Mouse (Mus musculus): ENCODE data around the gene Srsf2. TPM values are rescaled to one million over a fixed set of nuclear protein-coding genes. Genes with fewer than 3 reads are reported as not detected.
"Not testable (repeated sequence)": the region's sequence is repeated elsewhere in the genome, so short reads cannot be mapped to it uniquely, and the experiment has no call there.

Srsf2 gene
- polyA plus RNA-seq, 1 experiment from 2014 or later, result 1,163 TPM

- no peaks in the 10 kb centered on the region for H3K9me3 ChIP-seq (replicated peaks; ENCODE audit: control insufficient read depth, low read length)
- no peak overlapping the region for H3K27ac ChIP-seq (replicated peaks; ENCODE audit: low read depth, low read length)
- ATAC-seq (replicated peaks; ENCODE audit: insufficient number of reproducible peaks, low FRiP score, low TSS enrichment, low read depth), result no peak
- no peaks in the 10 kb centered on the region for H3K27me3 ChIP-seq (ENCODE audit: control insufficient read depth, insufficient read depth, low read length)
- WGBS, result 93% methylated on average over 4 of the region's 4 CpGs
- no peaks in the 10 kb centered on the region; the same call in 1 of the 2 replicates for H3K4me1 ChIP-seq (ENCODE audit: control insufficient read depth, insufficient read depth, low read length)
- no peak overlapping the region for H3K4me3 ChIP-seq (ENCODE audit: low read depth, low read length)
- peaks cover 14% of the 10 kb centered on the region for H3K36me3 ChIP-seq (replicated peaks; ENCODE audit: control insufficient read depth, insufficient read depth, low read depth, low read length)
- H3K4me2 ChIP-seq (ENCODE audit: low read depth, low read length), result no peak overlapping the region
- no peak overlapping the region for H3K9ac ChIP-seq (replicated peaks; ENCODE audit: low read length)
- DNase-seq (ENCODE audit: low spot score), result no peak
Observed at GRCm38 (mm10) chr11:116836283-116836682, 16.6 kb downstream of the Srsf2 start.

GRCm38 (mm10) chr11:116834954-116835353, 17.9 kb downstream of the Srsf2 start:
- Histone ChIP-seq H3K4me1 (ENCODE audit: control insufficient read depth, insufficient read depth, low read length) (no peaks in the 10 kb centered on the region), H3K27me3 (ENCODE audit: control insufficient read depth, insufficient read depth, low read length) (no peaks in the 10 kb centered on the region), H3K4me2 (ENCODE audit: low read depth, low read length) (no peak overlapping the region), H3K9me3 (replicated peaks; ENCODE audit: control insufficient read depth, low read length) (no peaks in the 10 kb centered on the region), H3K27ac (replicated peaks; ENCODE audit: low read depth, low read length) (no peak overlapping the region), H3K36me3 (replicated peaks; ENCODE audit: control insufficient read depth, insufficient read depth, low read depth, low read length) (peaks cover 14% of the 10 kb centered on the region), H3K9ac (replicated peaks; ENCODE audit: low read length) (no peak overlapping the region), H3K4me3 (ENCODE audit: low read depth, low read length) (no peak overlapping the region)
- ATAC-seq (replicated peaks; ENCODE audit: insufficient number of reproducible peaks, low FRiP score, low TSS enrichment, low read depth) (no peak), DNase-seq (ENCODE audit: low spot score) (no peak)
- WGBS, result 96% methylated on average over 1 of the region's 1 CpGs

GRCm38 (mm10) chr11:116832172-116832685, 20.7 kb downstream of the Srsf2 start:
- DNase-seq (ENCODE audit: low spot score) (peak; percentile 71), ATAC-seq (replicated peaks; ENCODE audit: insufficient number of reproducible peaks, low FRiP score, low TSS enrichment, low read depth) (no peak)
- no peak overlapping the region for H3K27ac ChIP-seq (replicated peaks; ENCODE audit: low read depth, low read length)
- H3K4me2 ChIP-seq (ENCODE audit: low read depth, low read length), result no peak overlapping the region
- peaks cover 3% of the 10 kb centered on the region; the same call in 1 of the 2 replicates for H3K4me1 ChIP-seq (ENCODE audit: control insufficient read depth, insufficient read depth, low read length)
- no peak overlapping the region for H3K9ac ChIP-seq (replicated peaks; ENCODE audit: low read length)
- no peaks in the 10 kb centered on the region for H3K9me3 ChIP-seq (replicated peaks; ENCODE audit: control insufficient read depth, low read length)
- H3K27me3 ChIP-seq (ENCODE audit: control insufficient read depth, insufficient read depth, low read length), result no peaks in the 10 kb centered on the region
- 23% methylated on average over 4 of the region's 4 CpGs for whole genome bisulfite sequencing
- no peak overlapping the region for H3K4me3 ChIP-seq (ENCODE audit: low read depth, low read length)
- peaks cover 11% of the 10 kb centered on the region for H3K36me3 ChIP-seq (replicated peaks; ENCODE audit: control insufficient read depth, insufficient read depth, low read depth, low read length)

GRCm38 (mm10) chr11:116827534-116828165, 25.2 kb downstream of the Srsf2 start, which contains the start of gene Mxra7:
Mxra7 (minus strand) TSS chr11:116828046.
- peaks cover 5% of the 10 kb centered on the region; the same call in 1 of the 2 replicates for H3K4me1 ChIP-seq (ENCODE audit: control insufficient read depth, insufficient read depth, low read length)

GRCm38 (mm10) chr11:116826550-116827504, 26.1 kb downstream of the Srsf2 start:
- Histone ChIP-seq H3K4me2 (ENCODE audit: low read depth, low read length) (peak overlapping the region; percentile 76), H3K27me3 (ENCODE audit: control insufficient read depth, insufficient read depth, low read length) (no peaks in the 10 kb centered on the region), H3K4me1 (ENCODE audit: control insufficient read depth, insufficient read depth, low read length) (peaks cover 5% of the 10 kb centered on the region; the same call in 1 of the 2 replicates), H3K4me3 (ENCODE audit: low read depth, low read length) (peak overlapping the region; percentile 61), H3K36me3 (replicated peaks; ENCODE audit: control insufficient read depth, insufficient read depth, low read depth, low read length) (no peaks in the 10 kb centered on the region), H3K27ac (replicated peaks; ENCODE audit: low read depth, low read length) (peak overlapping the region; percentile 37; the same call in 1 of the 2 replicates), H3K9me3 (replicated peaks; ENCODE audit: control insufficient read depth, low read length) (no peaks in the 10 kb centered on the region), H3K9ac (replicated peaks; ENCODE audit: low read length) (peak overlapping the region; percentile 74)
- 19% methylated on average over 17 of the region's 17 CpGs for whole genome bisulfite sequencing
- no peak for ATAC-seq (replicated peaks; ENCODE audit: insufficient number of reproducible peaks, low FRiP score, low TSS enrichment, low read depth)
- DNase-seq (ENCODE audit: low spot score), result no peak

More at GRCm38 (mm10) chr11:116827534-116828165, 25.2 kb downstream of the Srsf2 start, which contains the start of gene Mxra7:
- H3K9me3 ChIP-seq (replicated peaks; ENCODE audit: control insufficient read depth, low read length), result no peaks in the 10 kb centered on the region
- no peaks in the 10 kb centered on the region for H3K36me3 ChIP-seq (replicated peaks; ENCODE audit: control insufficient read depth, insufficient read depth, low read depth, low read length)
- H3K9ac ChIP-seq (replicated peaks; ENCODE audit: low read length), result peak within 1 kb of the TSS; percentile 74
- H3K27ac ChIP-seq (replicated peaks; ENCODE audit: low read depth, low read length), result peak within 1 kb of the TSS; percentile 37
- peak within 1 kb of the TSS; percentile 61 for H3K4me3 ChIP-seq (ENCODE audit: low read depth, low read length)
- ATAC-seq (replicated peaks; ENCODE audit: insufficient number of reproducible peaks, low FRiP score, low TSS enrichment, low read depth) (peak; percentile 34; the same call in 1 of the 2 replicates), DNase-seq (ENCODE audit: low spot score) (peak; percentile 85)
- no peaks in the 10 kb centered on the region for H3K27me3 ChIP-seq (ENCODE audit: control insufficient read depth, insufficient read depth, low read length)
- peak within 1 kb of the TSS; percentile 76 for H3K4me2 ChIP-seq (ENCODE audit: low read depth, low read length)
- WGBS, result under 1% methylated on average over 64 of the region's 71 CpGs

GRCm38 (mm10) chr11:116825230-116825629, 27.7 kb downstream of the Srsf2 start:
- Histone ChIP-seq H3K9ac (replicated peaks; ENCODE audit: low read length) (no peak overlapping the region), H3K27ac (replicated peaks; ENCODE audit: low read depth, low read length) (no peak overlapping the region), H3K4me2 (ENCODE audit: low read depth, low read length) (peak overlapping the region; percentile 15; the same call in 1 of the 2 replicates), H3K9me3 (replicated peaks; ENCODE audit: control insufficient read depth, low read length) (no peaks in the 10 kb centered on the region), H3K36me3 (replicated peaks; ENCODE audit: control insufficient read depth, insufficient read depth, low read depth, low read length) (no peaks in the 10 kb centered on the region), H3K4me3 (ENCODE audit: low read depth, low read length) (no peak overlapping the region), H3K27me3 (ENCODE audit: control insufficient read depth, insufficient read depth, low read length) (no peaks in the 10 kb centered on the region), H3K4me1 (ENCODE audit: control insufficient read depth, insufficient read depth, low read length) (peaks cover 5% of the 10 kb centered on the region; the same call in 1 of the 2 replicates)
- DNase-seq (ENCODE audit: low spot score) (no peak), ATAC-seq (replicated peaks; ENCODE audit: insufficient number of reproducible peaks, low FRiP score, low TSS enrichment, low read depth) (no peak)
- WGBS, result 56% methylated on average over 5 of the region's 5 CpGs

- not testable (repeated sequence) for H3K9me3 ChIP-seq (replicated peaks; ENCODE audit: control insufficient read depth, low read length); H3K4me3 ChIP-seq (ENCODE audit: low read depth, low read length); ATAC-seq (replicated peaks; ENCODE audit: insufficient number of reproducible peaks, low FRiP score, low TSS enrichment, low read depth); H3K4me2 ChIP-seq (ENCODE audit: low read depth, low read length); H3K27ac ChIP-seq (replicated peaks; ENCODE audit: low read depth, low read length); H3K4me1 ChIP-seq (ENCODE audit: control insufficient read depth, insufficient read depth, low read length); H3K9ac ChIP-seq (replicated peaks; ENCODE audit: low read length); H3K27me3 ChIP-seq (ENCODE audit: control insufficient read depth, insufficient read depth, low read length); DNase-seq (ENCODE audit: low spot score); H3K36me3 ChIP-seq (replicated peaks; ENCODE audit: control insufficient read depth, insufficient read depth, low read depth, low read length)
- 98% methylated on average over 10 of the region's 10 CpGs for WGBS
Observed at GRCm38 (mm10) chr11:116823885-116824284, 29.0 kb downstream of the Srsf2 start.

Measured in embryonic facial prominence, embryonic 11.5 days (tissue).